Mouse (Mus musculus) liver, adult 2 months (tissue): ENCODE results near the gene Akr1b10. TPM values are rescaled to one million over a fixed set of nuclear protein-coding genes. Genes with fewer than 3 reads are reported as not detected.

Experiments
- DNase-seq: peaks from one replicate; pipeline ENCODE4 v3.0.0-alpha.2; 2011; ENCODE audit warnings: low read depth, low spot score; ENCODE audit errors: extremely low read depth
- H3K27ac ChIP-seq: fragments of 200-500 bp; replicated peaks from 2 replicates; pipeline ENCODE4 v1.5.1; 2012; ENCODE audit warnings: low read depth, mild to moderate bottlenecking, control low read depth, inconsistent platforms, low read length; ENCODE audit not compliant: insufficient read depth
- H3K27me3 ChIP-seq: fragments of 200-500 bp; 2 replicates; pipeline ENCODE4 v1.6.1; 2012; ENCODE audit warnings: mild to moderate bottlenecking, moderate library complexity, low read length, inconsistent platforms; ENCODE audit not compliant: control insufficient read depth, insufficient read depth
- H3K36me3 ChIP-seq: fragments of 200-500 bp; 2 replicates; pipeline ENCODE4 v1.6.1; 2012; ENCODE audit warnings: low read length, inconsistent platforms; ENCODE audit not compliant: control insufficient read depth, insufficient read depth
- H3K4me1 ChIP-seq: fragments of 200-500 bp; 2 replicates; pipeline ENCODE4 v1.6.1; 2011; ENCODE audit warnings: low read length; ENCODE audit not compliant: control insufficient read depth, insufficient read depth
- H3K4me3 ChIP-seq: fragments of 200-500 bp; 2 replicates; pipeline ENCODE4 v1.5.1; 2011; ENCODE audit warnings: low read depth, mild to moderate bottlenecking, control low read depth, low read length, moderate library complexity; ENCODE audit not compliant: insufficient read depth
- H3K79me2 ChIP-seq: fragments of 200-500 bp; 2 replicates; pipeline ENCODE4 v1.6.1; 2012; ENCODE audit warnings: inconsistent platforms, mild to moderate bottlenecking, low read length, moderate library complexity; ENCODE audit not compliant: control insufficient read depth, insufficient read depth
- H3K9ac ChIP-seq: fragments of 200-500 bp; 2 replicates; pipeline ENCODE4 v1.6.1; 2012; ENCODE audit warnings: low read depth, mild to moderate bottlenecking, control low read depth, inconsistent platforms, low read length
- CTCF ChIP-seq: fragments of 200-500 bp; IDR thresholded peaks from 2 replicates; pipeline ENCODE4 v1.5.1; 2011; ENCODE audit warnings: low read depth, low read length, control low read depth
- POLR2A ChIP-seq: fragments of 200-500 bp; IDR thresholded peaks from 2 replicates; pipeline ENCODE4 v1.6.1; 2011; ENCODE audit warnings: low read length, control low read depth; ENCODE audit not compliant: insufficient read depth; ENCODE audit errors: extremely low read depth
- WGBS: fragments of 180-500 bp; shearing (Covaris S2); methylation state at CpG from one replicate; pipeline ENCODE4 v1.1.7; 2018; 5-methylcytosine and 5-hydroxymethylcytosine counted together
- polyA plus RNA-seq: library from polyadenylated mRNA; depleted of rRNA; stranded (reverse); fragments of >200 nt; gene quantifications from 2 replicates; pipeline ENCODE4 v1.2.3, GENCODE M21; 2012; rRNA removed
- total RNA-seq: library from RNA; depleted of rRNA; stranded (reverse); fragments of >200 nt; gene quantifications from 2 replicates; pipeline ENCODE4 v1.2.3, GENCODE M21; 2014; rRNA removed

The Akr1b10 gene
- 3.8 and 4.4 TPM in 2 replicates for total RNA-seq
- 1.4 and 1.7 TPM in 2 replicates for polyA plus RNA-seq

- Histone ChIP-seq H3K4me3 (peak within 1 kb of the TSS; percentile 77), H3K27me3 (no peaks in the 10 kb centered on the region), H3K36me3 (no peaks in the 10 kb centered on the region; the same call in 1 of the 2 replicates), H3K9ac (peak within 1 kb of the TSS; percentile 38), H3K27ac (peak within 1 kb of the TSS; percentile 25; the same call in 1 of the 2 replicates), H3K4me1 (peaks cover 2% of the 10 kb centered on the region; the same call in 1 of the 2 replicates), H3K79me2 (no peaks in the 10 kb centered on the region)
- 1% methylated on average over 17 of the region's 17 CpGs for WGBS
- DNase-seq, result peak; percentile 35
- TF ChIP-seq POLR2A (no peak), CTCF (no peak)
These were observed at the start of gene Akr1b10 for GRCm38 (mm10) chr6:34384110-34384661. TSS of gene Akr1b10 (plus strand) at chr6:34384218.

GRCm38 (mm10) chr6:34334673-34335072 lies 49.3 kb upstream of the Akr1b10 start:
- no peak for DNase-seq
- no peak for TF ChIP-seq POLR2A
- TF ChIP-seq CTCF, result no peak
- H3K4me3 ChIP-seq, result no peak overlapping the region

GRCm38 (mm10) chr6:34337799-34338198 lies 46.2 kb upstream of the Akr1b10 start:
- no peak overlapping the region for H3K27ac ChIP-seq
- 91% methylated on average over 2 of the region's 2 CpGs for WGBS
- TF ChIP-seq POLR2A (no peak), CTCF (no peak)

More at GRCm38 (mm10) chr6:34334673-34335072, 49.3 kb upstream of the Akr1b10 start:
- H3K36me3 ChIP-seq, result no peaks in the 10 kb centered on the region
- H3K27ac ChIP-seq, result no peak overlapping the region
- WGBS, result 74% methylated on average over 5 of the region's 5 CpGs
- no peaks in the 10 kb centered on the region for H3K4me1 ChIP-seq
- no peaks in the 10 kb centered on the region for H3K79me2 ChIP-seq
- H3K27me3 ChIP-seq, result no peaks in the 10 kb centered on the region
- no peak overlapping the region for H3K9ac ChIP-seq

GRCm38 (mm10) chr6:34341991-34342390 lies 42.0 kb upstream of the Akr1b10 start:
- TF ChIP-seq POLR2A (no peak), CTCF (no peak)
- H3K79me2 ChIP-seq, result no peaks in the 10 kb centered on the region
- H3K27ac ChIP-seq, result no peak overlapping the region
- DNase-seq, result no peak
- no peaks in the 10 kb centered on the region for H3K36me3 ChIP-seq
- H3K27me3 ChIP-seq, result no peaks in the 10 kb centered on the region
- H3K4me3 ChIP-seq, result no peak overlapping the region
- H3K4me1 ChIP-seq, result no peaks in the 10 kb centered on the region
- WGBS, result 85% methylated on average over 4 of the region's 4 CpGs
- H3K9ac ChIP-seq, result no peak overlapping the region

More at GRCm38 (mm10) chr6:34337799-34338198, 46.2 kb upstream of the Akr1b10 start:
- no peak for DNase-seq
- no peaks in the 10 kb centered on the region for H3K27me3 ChIP-seq
- H3K4me1 ChIP-seq, result no peaks in the 10 kb centered on the region
- H3K4me3 ChIP-seq, result no peak overlapping the region
- H3K36me3 ChIP-seq, result no peaks in the 10 kb centered on the region
- no peak overlapping the region for H3K9ac ChIP-seq
- no peaks in the 10 kb centered on the region for H3K79me2 ChIP-seq

- Histone ChIP-seq H3K4me1 (no peaks in the 10 kb centered on the region), H3K27me3 (no peaks in the 10 kb centered on the region), H3K36me3 (no peaks in the 10 kb centered on the region), H3K27ac (no peak overlapping the region), H3K9ac (no peak overlapping the region), H3K79me2 (no peaks in the 10 kb centered on the region), H3K4me3 (no peak overlapping the region)
- TF ChIP-seq POLR2A (no peak), CTCF (no peak)
- 95% methylated on average over 2 of the region's 2 CpGs for WGBS
- no peak for DNase-seq
These were observed 41.5 kb upstream of the Akr1b10 start for GRCm38 (mm10) chr6:34342476-34342875.

- WGBS, result 30% methylated on average over 6 of the region's 6 CpGs
- H3K27ac ChIP-seq, result no peak overlapping the region
These were observed 40.6 kb upstream of the Akr1b10 start for GRCm38 (mm10) chr6:34343426-34343825.

More at GRCm38 (mm10) chr6:34343426-34343825, 40.6 kb upstream of the Akr1b10 start:
- no peaks in the 10 kb centered on the region for H3K79me2 ChIP-seq
- peak; percentile 14 for DNase-seq
- no peaks in the 10 kb centered on the region for H3K4me1 ChIP-seq
- no peaks in the 10 kb centered on the region for H3K27me3 ChIP-seq
- TF ChIP-seq CTCF (no peak), POLR2A (no peak)
- H3K9ac ChIP-seq, result no peak overlapping the region
- H3K36me3 ChIP-seq, result no peaks in the 10 kb centered on the region
- H3K4me3 ChIP-seq, result no peak overlapping the region
